Mouse (Mus musculus): ENCODE results near the gene 1700037H04Rik. TPM values are rescaled to one million over a fixed set of nuclear protein-coding genes. Genes with fewer than 3 reads are reported as not detected.
A peak's percentile ranks its signal among the peaks of the same experiment; 100 is the strongest.

The 1700037H04Rik gene
- total and polyA plus RNA-seq, 2 experiments from 2014 or later, result 79.3 to 155 TPM

DNA sequence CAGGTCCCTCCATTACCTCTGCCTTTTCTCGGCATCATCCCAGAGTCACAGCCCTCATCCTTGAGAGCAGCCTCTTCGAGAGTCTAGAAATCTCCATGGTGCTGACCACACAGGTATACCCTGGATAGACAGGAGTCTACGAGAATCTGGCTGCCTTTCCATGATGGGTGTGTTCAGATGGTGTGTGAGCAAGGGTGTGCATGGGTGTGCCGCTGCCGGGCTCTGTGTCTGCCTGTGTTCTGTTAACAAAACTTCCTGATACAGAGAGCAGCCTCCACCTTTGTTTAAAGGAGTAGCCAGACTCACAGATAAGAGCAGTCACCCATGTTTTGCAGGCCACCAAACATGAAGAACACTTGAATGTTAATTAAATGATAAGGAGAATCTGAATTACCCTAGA, 30.0 kb downstream of the 1700037H04Rik start:
- H3K4me1 ChIP-seq (ENCODE audit: insufficient read depth, low read length), result peaks cover 9% of the 10 kb centered on the region
- no peak overlapping the region for H3K4me3 ChIP-seq (ENCODE audit: low read length)
- no peaks in the 10 kb centered on the region for H3K36me3 ChIP-seq (ENCODE audit: insufficient read depth, low read length)

DNA sequence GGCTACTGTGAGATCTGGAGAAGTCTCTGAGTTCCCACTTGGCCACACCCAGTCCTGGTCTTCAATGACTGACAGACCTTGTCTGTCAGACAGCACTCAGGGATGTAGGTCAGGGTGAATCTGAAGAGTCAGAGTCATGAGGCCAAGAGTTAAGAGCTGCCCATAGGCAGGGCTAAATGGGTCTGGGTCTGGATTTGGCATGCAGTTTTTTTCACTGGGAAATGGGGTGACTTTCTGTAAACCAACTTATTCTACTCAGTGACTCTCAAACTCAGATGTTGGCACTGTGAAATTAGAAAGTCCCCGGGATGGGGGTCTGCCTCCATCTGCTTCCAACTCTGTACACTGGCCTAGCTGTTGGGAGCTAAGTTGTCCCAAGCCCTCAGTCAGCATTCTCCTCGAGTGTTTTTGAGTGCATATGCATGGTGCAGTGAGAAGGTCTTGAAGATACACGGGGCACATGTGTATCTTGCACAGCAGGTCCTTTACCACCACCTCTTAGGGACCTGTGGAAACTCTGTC, 31.2 kb downstream of the 1700037H04Rik start:
- Histone ChIP-seq H3K9ac (replicated peaks; ENCODE audit: low read length) (no peak overlapping the region), H3K27ac (no peak overlapping the region), H3K4me1 (ENCODE audit: insufficient read depth, low read length) (peaks cover 9% of the 10 kb centered on the region), H3K4me2 (ENCODE audit: low read depth, low read length) (peak overlapping the region; percentile 70; the same call in 1 of the 2 replicates), H3K36me3 (ENCODE audit: insufficient read depth, low read length) (no peaks in the 10 kb centered on the region), H3K4me3 (ENCODE audit: low read length) (no peak overlapping the region), H3K27me3 (ENCODE audit: insufficient read depth, low read length) (no peaks in the 10 kb centered on the region), H3K9me3 (ENCODE audit: low read length) (no peaks in the 10 kb centered on the region)
- TF ChIP-seq CTCF (IDR thresholded peaks at IDR 0.05; ENCODE audit: low read depth), result no peak
- WGBS, result 71% methylated on average over 3 of the region's 3 CpGs
- DNase-seq (ENCODE audit: low spot score) (no peak), ATAC-seq (no peak)

More for the DNA sequence above, 30.0 kb downstream of the 1700037H04Rik start:
- DNase-seq (ENCODE audit: low spot score) (no peak), ATAC-seq (no peak)
- WGBS, result 84% methylated on average over 5 of the region's 5 CpGs
- TF ChIP-seq CTCF (IDR thresholded peaks at IDR 0.05; ENCODE audit: low read depth), result no peak
- Histone ChIP-seq H3K4me2 (ENCODE audit: low read depth, low read length) (no peak overlapping the region), H3K27ac (no peak overlapping the region), H3K9me3 (ENCODE audit: low read length) (no peaks in the 10 kb centered on the region), H3K27me3 (ENCODE audit: insufficient read depth, low read length) (no peaks in the 10 kb centered on the region), H3K9ac (replicated peaks; ENCODE audit: low read length) (no peak overlapping the region)

DNA sequence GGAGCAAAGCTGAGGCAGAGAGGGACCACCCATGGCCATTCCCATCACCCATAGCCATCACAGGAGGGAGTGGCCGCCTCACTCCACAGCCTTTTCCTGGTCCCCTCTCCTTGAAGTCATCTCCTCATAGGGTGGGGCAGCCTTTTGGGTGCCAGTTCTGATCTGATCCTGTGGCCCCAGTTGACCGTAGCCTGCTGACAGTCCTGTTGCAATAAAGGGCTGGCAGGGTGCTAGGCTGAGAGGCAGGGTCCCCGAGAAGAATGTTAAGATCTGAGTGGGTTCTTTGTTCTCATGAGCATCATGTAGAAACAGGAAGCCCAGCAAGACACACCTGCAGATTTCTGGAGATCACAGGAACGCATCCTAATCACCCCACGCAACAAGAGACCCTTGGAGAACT, 31.7 kb downstream of the 1700037H04Rik start:
- Histone ChIP-seq H3K4me2 (ENCODE audit: low read depth, low read length) (peak overlapping the region; percentile 70), H3K9me3 (ENCODE audit: low read length) (no peaks in the 10 kb centered on the region), H3K27ac (no peak overlapping the region), H3K27me3 (ENCODE audit: insufficient read depth, low read length) (no peaks in the 10 kb centered on the region), H3K4me3 (ENCODE audit: low read length) (peak overlapping the region; percentile 39), H3K4me1 (ENCODE audit: insufficient read depth, low read length) (peaks cover 9% of the 10 kb centered on the region), H3K9ac (replicated peaks; ENCODE audit: low read length) (no peak overlapping the region), H3K36me3 (ENCODE audit: insufficient read depth, low read length) (no peaks in the 10 kb centered on the region)
- ATAC-seq, result no peak
- TF ChIP-seq CTCF (IDR thresholded peaks at IDR 0.05; ENCODE audit: low read depth), result no peak
- WGBS, result 87% methylated on average over 5 of the region's 5 CpGs
- no peak for DNase-seq (ENCODE audit: low spot score)

DNA sequence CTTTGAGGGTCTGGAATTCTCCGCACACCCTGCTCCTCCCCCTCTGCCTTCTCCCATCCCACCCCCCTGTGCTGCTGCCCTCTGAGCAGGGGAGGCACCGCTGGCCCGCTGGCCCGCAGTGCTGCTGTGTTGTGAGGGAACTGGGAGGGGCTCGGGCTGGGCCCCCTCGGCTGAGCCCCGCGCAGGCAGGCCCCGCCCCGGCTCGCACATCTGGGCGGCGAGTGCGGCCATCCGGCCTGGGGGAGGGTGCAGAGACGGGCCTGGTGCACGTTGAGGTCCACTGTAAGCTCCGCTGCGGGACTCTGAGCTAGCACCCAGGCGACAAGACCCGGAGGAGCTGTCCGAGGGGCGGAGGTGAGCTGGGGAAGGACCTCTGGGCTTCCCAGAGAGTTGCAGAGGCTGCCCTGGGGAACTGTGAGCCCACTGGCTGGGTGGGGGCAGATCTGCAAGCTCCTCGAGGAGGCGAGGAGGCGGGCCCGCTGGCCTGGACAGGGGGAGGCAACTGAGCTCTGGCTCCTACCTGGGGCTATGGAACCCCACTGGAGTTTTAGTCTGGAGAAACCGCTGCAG, 32.6 kb downstream of the 1700037H04Rik start, which contains the start of gene Hspa12b:
Gene Hspa12b (plus strand): TSS at position 120 of the 570 bp plus-strand sequence.
- H3K27me3 ChIP-seq (ENCODE audit: insufficient read depth, low read length), result no peaks in the 10 kb centered on the region
- peak within 1 kb of the TSS; percentile 70 for H3K4me2 ChIP-seq (ENCODE audit: low read depth, low read length)
- H3K4me3 ChIP-seq (ENCODE audit: low read length), result peak within 1 kb of the TSS; percentile 39
- no peaks in the 10 kb centered on the region for H3K36me3 ChIP-seq (ENCODE audit: insufficient read depth, low read length)
- H3K27ac ChIP-seq, result peak within 1 kb of the TSS; percentile 45; the same call in 1 of the 2 replicates
- H3K4me1 ChIP-seq (ENCODE audit: insufficient read depth, low read length), result peaks cover 9% of the 10 kb centered on the region
- no peaks in the 10 kb centered on the region for H3K9me3 ChIP-seq (ENCODE audit: low read length)
- no peak for TF ChIP-seq CTCF (IDR thresholded peaks at IDR 0.05; ENCODE audit: low read depth)
- WGBS, result 4% methylated on average over 28 of the region's 28 CpGs
- DNase-seq (ENCODE audit: low spot score) (peak; percentile 9), ATAC-seq (peak; percentile 48)
- peak within 1 kb of the TSS; percentile 54 for H3K9ac ChIP-seq (replicated peaks; ENCODE audit: low read length)

DNA sequence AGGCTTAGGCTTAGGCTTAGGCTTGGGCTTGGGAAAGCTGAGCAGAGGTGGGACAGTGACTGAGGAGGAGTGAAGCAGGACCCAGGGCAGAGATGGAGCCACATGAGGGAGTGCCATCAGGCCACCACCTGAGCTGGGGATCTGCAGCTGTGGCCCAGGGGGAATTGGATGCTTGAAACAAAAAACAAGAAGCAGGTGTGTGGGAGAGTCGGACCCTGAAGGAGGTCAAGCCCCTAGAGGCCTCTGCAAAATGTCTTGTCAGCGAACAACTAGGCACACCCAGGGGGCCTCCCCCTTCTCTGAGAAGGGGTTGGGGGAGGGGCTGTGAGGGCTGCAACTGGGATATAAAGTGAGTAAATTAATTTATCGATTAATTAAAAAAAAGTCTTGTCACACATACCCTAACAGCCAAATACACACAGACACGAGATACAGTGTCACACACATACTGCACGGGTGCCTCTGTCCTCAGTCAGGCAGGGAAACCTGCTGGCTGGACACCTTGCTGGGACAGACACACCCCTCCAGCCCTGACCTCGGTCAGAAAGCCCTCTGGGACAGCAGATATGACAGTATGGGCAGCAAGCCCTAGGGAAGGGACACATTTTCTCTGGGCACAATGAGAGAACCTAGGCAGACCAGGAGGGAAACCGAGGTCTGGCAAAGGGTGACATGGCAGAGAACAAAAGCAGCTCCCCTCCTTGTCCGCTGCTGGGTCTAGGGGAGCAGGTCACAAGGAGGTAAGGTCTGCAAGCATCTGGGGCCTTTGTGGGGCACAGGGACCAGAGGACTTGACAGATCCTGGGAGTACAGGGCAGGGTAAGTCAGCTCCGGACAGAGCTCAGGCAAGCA, 33.7 kb downstream of the 1700037H04Rik start:
- ATAC-seq (peak; percentile 53; the same call in 1 of the 2 replicates), DNase-seq (ENCODE audit: low spot score) (no peak)
- no peak for TF ChIP-seq CTCF (IDR thresholded peaks at IDR 0.05; ENCODE audit: low read depth)
- Histone ChIP-seq H3K36me3 (ENCODE audit: insufficient read depth, low read length) (no peaks in the 10 kb centered on the region), H3K4me1 (ENCODE audit: insufficient read depth, low read length) (peaks cover 9% of the 10 kb centered on the region), H3K4me2 (ENCODE audit: low read depth, low read length) (no peak overlapping the region), H3K9me3 (ENCODE audit: low read length) (no peaks in the 10 kb centered on the region), H3K4me3 (ENCODE audit: low read length) (no peak overlapping the region), H3K27ac (no peak overlapping the region), H3K27me3 (ENCODE audit: insufficient read depth, low read length) (no peaks in the 10 kb centered on the region), H3K9ac (replicated peaks; ENCODE audit: low read length) (no peak overlapping the region)
- WGBS, result 47% methylated on average over 9 of the region's 9 CpGs

DNA sequence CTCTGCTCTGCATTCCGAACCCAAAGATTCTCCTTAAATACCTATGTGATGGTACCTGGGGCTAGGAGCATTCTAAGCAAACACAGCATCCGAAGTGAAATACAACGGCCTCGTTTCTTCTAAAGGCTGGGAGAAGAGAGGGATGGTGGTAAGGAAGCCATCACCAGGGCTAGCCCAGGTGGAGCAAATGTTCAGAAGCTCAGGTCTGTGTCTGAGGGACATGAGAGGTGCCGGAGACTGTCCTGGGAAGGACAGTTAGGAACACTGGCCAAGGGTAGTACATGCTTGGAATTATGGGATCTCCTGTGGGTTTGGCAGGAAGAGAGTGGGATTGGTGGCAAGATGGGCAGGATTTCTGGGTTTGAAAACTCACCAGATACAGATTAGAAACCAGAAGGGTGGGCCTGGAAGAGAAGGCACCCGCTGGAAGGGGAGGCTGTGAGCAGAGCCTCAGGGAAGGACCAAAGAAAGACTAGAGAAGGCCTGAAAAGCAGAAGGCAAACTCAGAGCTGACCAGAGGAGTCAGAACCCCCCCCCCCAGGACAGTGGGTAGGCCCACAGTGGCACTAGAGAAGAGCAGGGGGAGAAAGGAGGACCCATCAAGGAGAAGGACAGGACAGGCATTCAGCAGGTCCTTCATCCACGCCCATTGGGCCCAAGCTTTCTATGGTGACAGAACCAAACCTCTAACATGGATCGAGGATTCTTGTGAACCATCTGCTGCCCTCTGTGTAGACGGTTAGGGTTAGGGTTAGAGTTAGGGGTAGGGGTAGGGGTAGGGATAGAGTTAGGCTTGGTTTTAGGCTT, 34.5 kb downstream of the 1700037H04Rik start:
- no peak overlapping the region for H3K9ac ChIP-seq (replicated peaks; ENCODE audit: low read length)
- H3K4me2 ChIP-seq (ENCODE audit: low read depth, low read length), result no peak overlapping the region
- TF ChIP-seq CTCF (IDR thresholded peaks at IDR 0.05; ENCODE audit: low read depth), result no peak
- 91% methylated on average over 9 of the region's 9 CpGs for WGBS
- no peaks in the 10 kb centered on the region for H3K36me3 ChIP-seq (ENCODE audit: insufficient read depth, low read length)
- no peak overlapping the region for H3K4me3 ChIP-seq (ENCODE audit: low read length)
- H3K27me3 ChIP-seq (ENCODE audit: insufficient read depth, low read length), result no peaks in the 10 kb centered on the region
- H3K27ac ChIP-seq, result no peak overlapping the region
- ATAC-seq (no peak), DNase-seq (ENCODE audit: low spot score) (no peak)
- peaks cover 9% of the 10 kb centered on the region for H3K4me1 ChIP-seq (ENCODE audit: insufficient read depth, low read length)
- no peaks in the 10 kb centered on the region for H3K9me3 ChIP-seq (ENCODE audit: low read length)
